Mouse (Mus musculus) left cerebral cortex, adult 9 months (tissue): ENCODE data around the gene Atpaf1.

Experiments
- DNase-seq, 2 experiments: peaks; one replicate each; pipeline ENCODE4 v3.0.0; 2022; ENCODE audit warnings: low spot score in 2 of 2

Gene Atpaf1

GRCm38 (mm10) chr4:115848083-115848482, 63.5 kb downstream of the Atpaf1 start:
- DNase-seq, result no peak

- no peak for DNase-seq
These were observed 64.5 kb downstream of the Atpaf1 start for GRCm38 (mm10) chr4:115848990-115849677.

DNA sequence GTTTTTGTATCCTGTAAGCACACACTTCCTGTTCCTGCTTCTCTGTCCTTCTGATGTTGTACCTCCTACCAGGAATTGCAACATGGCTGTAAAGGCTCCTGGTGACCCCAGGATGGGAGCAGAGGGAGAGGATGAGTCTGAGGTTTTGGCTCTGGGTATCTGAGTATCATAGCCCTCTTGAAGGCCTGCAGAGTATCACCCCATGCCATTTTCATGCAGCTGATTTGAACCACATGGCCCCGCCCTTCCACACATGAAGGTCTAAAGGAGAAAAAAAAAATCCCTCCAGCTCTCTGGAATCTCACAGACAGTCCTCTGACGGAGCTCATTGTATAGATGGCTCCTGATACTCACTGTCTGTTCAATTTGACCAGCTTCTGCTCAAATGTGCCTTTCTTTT, 65.5 kb downstream of the Atpaf1 start:
- no peak for DNase-seq

DNA sequence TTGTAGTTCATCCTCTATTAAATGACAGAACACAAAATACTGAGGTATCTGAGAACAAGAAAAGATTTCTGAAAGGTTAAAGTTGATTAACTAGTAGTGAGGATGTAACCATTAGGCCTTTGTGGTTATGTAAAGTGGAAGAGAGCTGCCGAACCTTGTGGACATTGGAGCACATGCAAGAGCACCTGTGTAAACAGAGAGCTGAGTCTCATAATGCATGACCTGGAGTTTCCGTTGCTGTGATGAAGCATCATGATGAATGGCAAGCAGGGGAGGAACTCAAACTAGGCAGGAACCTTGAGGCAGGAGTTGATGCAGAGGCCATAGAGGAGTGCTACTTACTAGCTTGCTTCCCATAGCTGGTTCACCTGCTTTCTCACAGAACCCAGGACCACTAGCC, 66.0 kb downstream of the Atpaf1 start:
- DNase-seq, result no peak

- DNase-seq, result no peak
These were observed 67.0 kb downstream of the Atpaf1 start for GRCm38 (mm10) chr4:115851569-115851968.

DNA sequence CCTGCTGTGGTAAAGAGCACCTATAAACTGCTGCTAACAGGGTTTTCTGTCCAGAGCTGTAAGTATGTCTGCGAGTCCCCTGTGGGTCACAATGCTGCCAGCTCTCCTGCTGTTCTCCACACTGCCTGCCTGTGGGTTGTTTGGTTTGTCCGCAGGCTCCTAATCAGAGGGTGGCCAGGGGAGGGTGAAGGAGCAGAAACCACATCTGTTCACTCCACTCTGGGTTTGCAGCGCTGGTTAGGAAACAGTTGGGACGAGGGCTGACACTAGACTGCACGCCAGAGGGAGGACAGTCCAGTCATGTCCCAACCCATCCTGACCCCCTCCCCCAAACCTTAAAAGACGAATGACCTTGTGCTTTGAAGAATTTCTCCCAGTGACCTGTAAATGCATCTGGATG, 70.5 kb downstream of the Atpaf1 start:
- no peak for DNase-seq

- no peak for DNase-seq
These were observed 71.0 kb downstream of the Atpaf1 start for GRCm38 (mm10) chr4:115855609-115856008.

- no peak for DNase-seq
These were observed 71.7 kb downstream of the Atpaf1 start for GRCm38 (mm10) chr4:115856282-115856681.

- DNase-seq, result no peak
These were observed 72.8 kb downstream of the Atpaf1 start for GRCm38 (mm10) chr4:115857293-115857883.

- no peak for DNase-seq
These were observed 78.7 kb downstream of the Atpaf1 start for GRCm38 (mm10) chr4:115863352-115863751.

DNA sequence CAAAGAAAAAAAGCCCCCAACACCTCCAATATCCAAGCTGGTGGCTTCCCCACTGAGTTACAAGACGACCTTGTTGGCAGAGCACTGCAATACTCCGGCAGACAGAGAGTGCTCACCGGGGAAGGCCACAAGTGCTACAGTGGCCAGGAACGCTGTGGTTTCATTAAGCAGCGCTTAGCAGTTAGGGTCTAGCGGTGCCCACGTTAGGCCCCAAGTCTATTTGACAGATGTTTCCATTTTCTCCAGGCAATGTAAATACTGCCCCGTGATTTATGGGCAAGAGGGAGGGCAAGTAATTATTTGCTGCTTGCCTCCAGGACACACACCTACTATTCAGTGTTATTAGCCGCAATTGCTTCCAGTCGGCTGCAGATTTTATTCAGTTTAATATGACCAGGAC, 79.3 kb downstream of the Atpaf1 start:
- no peak for DNase-seq
